Mouse (Mus musculus): ENCODE measurements around the gene Syvn1.

DNA sequence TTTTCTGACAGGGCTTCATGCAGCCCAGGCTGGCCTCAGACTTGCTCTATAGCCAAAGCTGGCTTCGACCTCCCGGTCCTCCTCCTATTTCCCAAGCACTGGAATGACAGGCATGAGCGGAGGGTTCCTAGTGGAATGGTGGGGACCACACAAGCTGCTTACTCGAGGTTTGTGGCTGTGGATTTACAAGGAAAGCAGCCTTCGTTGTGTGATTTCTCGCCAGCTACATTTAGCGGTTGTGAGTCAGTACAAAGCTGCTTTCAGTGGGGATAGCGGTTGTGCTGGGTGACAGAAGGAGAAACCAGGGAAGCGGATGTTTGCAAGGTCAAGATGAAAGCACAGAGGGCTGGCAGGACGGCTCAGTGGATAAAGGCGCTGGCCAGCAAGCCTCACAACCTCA is 40.8 kb upstream of the Syvn1 start:
- no peak for TF ChIP-seq POLR2A (IDR thresholded peaks at IDR 0.05; ENCODE audit: low read depth, low read length)
- no peak for TF ChIP-seq CTCF (IDR thresholded peaks at IDR 0.05; ENCODE audit: borderline replicate concordance, insufficient read depth, low read length)
